Mouse (Mus musculus) lung, postnatal 25 days (tissue): ENCODE measurements around the gene Utp18.

Source experiments
- DNase-seq: peaks from one replicate; pipeline ENCODE4 v3.0.0; 2022; ENCODE audit warnings: low spot score

Gene Utp18

GRCm38 (mm10) chr11:93829327-93829679 is 56.3 kb downstream of the Utp18 start:
- DNase-seq = no peak

- no peak for DNase-seq
Observed at GRCm38 (mm10) chr11:93828619-93829326, 56.8 kb downstream of the Utp18 start.

- no peak for DNase-seq
Observed at GRCm38 (mm10) chr11:93822261-93822660, 63.3 kb downstream of the Utp18 start.

- peak; percentile 33 for DNase-seq
Observed at GRCm38 (mm10) chr11:93821533-93821932, 64.0 kb downstream of the Utp18 start.

GRCm38 (mm10) chr11:93817966-93818738 is 67.4 kb downstream of the Utp18 start:
- no peak for DNase-seq

- DNase-seq = no peak
Observed at GRCm38 (mm10) chr11:93812955-93813354, 72.6 kb downstream of the Utp18 start.

GRCm38 (mm10) chr11:93812125-93812868 is 73.3 kb downstream of the Utp18 start:
- DNase-seq = peak; percentile 13
